In the genomic region with DNA sequence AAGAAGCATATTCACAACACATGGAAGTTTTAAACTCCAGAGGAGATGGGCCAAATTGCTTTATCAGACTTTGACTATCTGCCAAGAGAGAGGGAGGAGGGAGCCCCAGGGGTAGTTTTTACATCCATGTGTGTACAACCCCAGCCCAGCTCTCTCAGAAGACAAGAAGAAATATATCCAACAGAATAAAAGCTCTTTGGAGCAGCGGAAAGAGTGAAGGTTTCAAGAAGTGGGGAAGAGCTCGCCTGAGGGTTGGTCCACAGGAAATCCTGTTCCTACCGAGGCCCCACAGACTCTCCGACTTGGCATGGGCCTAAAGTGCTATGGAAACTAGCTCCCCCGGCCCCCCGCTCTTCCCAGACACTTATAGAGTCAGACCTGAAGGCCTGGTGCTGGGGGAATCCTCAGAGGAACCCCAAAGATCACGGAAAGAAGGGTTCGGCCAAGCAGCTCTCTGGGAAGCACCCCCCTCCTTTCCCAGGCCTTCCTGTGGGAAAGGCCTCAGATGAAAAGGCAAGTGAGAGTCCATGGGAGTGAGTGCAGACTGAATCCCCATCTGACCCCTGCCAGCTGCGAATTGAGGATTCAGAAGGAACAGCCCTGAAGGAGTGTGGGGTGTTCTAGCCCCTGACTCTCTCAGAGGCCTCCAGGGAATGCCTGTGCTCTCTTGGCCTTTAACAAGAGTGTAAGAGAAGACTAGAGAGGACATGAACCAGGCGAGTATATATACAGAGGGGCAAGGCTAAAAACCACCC, we compare ENCODE assay signal across 11 mouse cellular contexts.
DNase-seq lines count a peak whose midpoint lies in the region; ATAC-seq and TF ChIP-seq lines count a peak whose summit lies in the region.
"Had no signal": no experiment of that assay in that cellular context is flagged by ENCODE, and none has a peak within 500 bp of the region (broad histone marks: within the 10 kb centered on the region; RNA-seq: fewer than 3 reads in every experiment).

No protein-coding gene starts in this region.

- TF ChIP-seq CTCF in heart, postnatal 0 days (IDR thresholded peaks at IDR 0.05; ENCODE audit: low read depth), result no peak
- no peak for TF ChIP-seq CTCF in thymus, adult 2 months (IDR thresholded peaks at IDR 0.05; ENCODE audit: borderline replicate concordance, control insufficient read depth, extremely low read depth, insufficient read depth, low read length, poor library complexity)

- peak overlapping the region; percentile 93 for H3K27ac ChIP-seq in kidney, embryonic 15.5 days
- H3K27ac ChIP-seq in heart, postnatal 0 days (ENCODE audit: low read depth), result peak overlapping the region; percentile 71
- H3K27ac ChIP-seq in neural tube, embryonic 15.5 days (replicated peaks), result peak overlapping the region; percentile 39; the same call in 1 of the 2 replicates
- H3K27ac ChIP-seq in thymus, adult 2 months (ENCODE audit: control insufficient read depth, insufficient read depth, low read length), result no peak overlapping the region

- no peak for TF ChIP-seq POLR2A in thymus, adult 2 months (IDR thresholded peaks at IDR 0.05; ENCODE audit: control insufficient read depth, extremely low read depth, insufficient read depth, low read length, poor library complexity)

- whole genome bisulfite sequencing in kidney, embryonic 15.5 days, result 50% methylated on average over 10 of the region's 10 CpGs
- whole genome bisulfite sequencing in heart, postnatal 0 days, result 61% methylated on average over 10 of the region's 10 CpGs
- WGBS in neural tube, embryonic 15.5 days, result 75% methylated on average over 10 of the region's 10 CpGs
- WGBS in thymus, adult 2 months, result 56% methylated on average over 10 of the region's 10 CpGs

- peak; percentile 75 for ATAC-seq in kidney, embryonic 15.5 days (replicated peaks; ENCODE audit: low FRiP score)
- ATAC-seq in heart, postnatal 0 days (ENCODE audit: insufficient read depth, low read depth), result no peak
- ATAC-seq in neural tube, embryonic 15.5 days (ENCODE audit: low FRiP score), result peak; percentile 38; the same call in 1 of the 2 replicates
- ATAC-seq in activated CD4-positive, CD25-positive, alpha-beta regulatory T cell, adult 4 months, result no peak

- H3K4me1 ChIP-seq in kidney, embryonic 15.5 days, result peaks cover 8% of the 10 kb centered on the region
- peaks cover 22% of the 10 kb centered on the region for H3K4me1 ChIP-seq in heart, postnatal 0 days (ENCODE audit: control insufficient read depth, insufficient read depth)
- H3K4me1 ChIP-seq in neural tube, embryonic 15.5 days, result peaks cover 9% of the 10 kb centered on the region
- H3K4me1 ChIP-seq in thymus, adult 2 months (replicated peaks; ENCODE audit: control insufficient read depth, insufficient read depth, low read length), result no peaks in the 10 kb centered on the region

- no peak overlapping the region for H3K4me2 ChIP-seq in kidney, embryonic 15.5 days
- H3K4me2 ChIP-seq in heart, postnatal 0 days (ENCODE audit: low read depth, low read length), result no peak overlapping the region
- H3K4me2 ChIP-seq in neural tube, embryonic 15.5 days, result no peak overlapping the region

- no peak for TF ChIP-seq EP300 in heart, postnatal 0 days (IDR thresholded peaks at IDR 0.05; ENCODE audit: low read depth)

- H3K27me3 ChIP-seq in kidney, embryonic 15.5 days, result no peaks in the 10 kb centered on the region
- no peaks in the 10 kb centered on the region for H3K27me3 ChIP-seq in heart, postnatal 0 days (ENCODE audit: control insufficient read depth, insufficient read depth, low read length)
- no peaks in the 10 kb centered on the region for H3K27me3 ChIP-seq in neural tube, embryonic 15.5 days (replicated peaks)
- no peaks in the 10 kb centered on the region for H3K27me3 ChIP-seq in thymus, adult 2 months (ENCODE audit: control insufficient read depth, insufficient read depth, low read length)

- H3K9ac ChIP-seq in kidney, embryonic 15.5 days, result no peak overlapping the region
- H3K9ac ChIP-seq in heart, postnatal 0 days (replicated peaks; ENCODE audit: low read depth, low read length), result no peak overlapping the region
- no peak overlapping the region for H3K9ac ChIP-seq in neural tube, embryonic 15.5 days (replicated peaks)

- DNase-seq in kidney, adult 11 months, result no peak
- peak; percentile 23 for DNase-seq in heart, adult 8-10 months (ENCODE audit: low spot score)
- DNase-seq in heart, postnatal 0 days (ENCODE audit: low spot score), result no peak
- no peak for DNase-seq in thymus, adult 2 months
- DNase-seq: adrenal gland, adult 8-10 months; cerebellum, adult 11-12 months; right cerebral cortex, adult 18-20 months; thymus, adult 18-20 months had no signal

- H3K9me3 ChIP-seq in kidney, embryonic 15.5 days (replicated peaks), result no peaks in the 10 kb centered on the region
- H3K9me3 ChIP-seq in heart, postnatal 0 days (replicated peaks; ENCODE audit: control insufficient read depth, low read length), result 0 out of 2 replicates have a peak, but pooled peaks cover 3% of the 10 kb centered on the region
- H3K9me3 ChIP-seq in neural tube, embryonic 15.5 days (replicated peaks), result no peaks in the 10 kb centered on the region

- H3K4me3 ChIP-seq in kidney, embryonic 15.5 days (replicated peaks), result no peak overlapping the region
- H3K4me3 ChIP-seq in heart, postnatal 0 days (ENCODE audit: low read depth, low read length), result no peak overlapping the region
- H3K4me3 ChIP-seq in neural tube, embryonic 15.5 days (replicated peaks), result no peak overlapping the region
- no peak overlapping the region for H3K4me3 ChIP-seq in thymus, adult 2 months (ENCODE audit: control insufficient read depth, insufficient read depth, low read length)

- H3K36me3 ChIP-seq in kidney, embryonic 15.5 days, result no peaks in the 10 kb centered on the region
- no peaks in the 10 kb centered on the region for H3K36me3 ChIP-seq in heart, postnatal 0 days (replicated peaks; ENCODE audit: control insufficient read depth, insufficient read depth, low read length)
- no peaks in the 10 kb centered on the region for H3K36me3 ChIP-seq in neural tube, embryonic 15.5 days
- no peaks in the 10 kb centered on the region for H3K36me3 ChIP-seq in thymus, adult 2 months (ENCODE audit: control insufficient read depth, insufficient read depth, low read length)

Comparison
In these comparisons a context has a peak if more than half of its experiments do, and no peak if none do; other contexts are left out.
1. ATAC-seq: peak in kidney, embryonic 15.5 days (single experiment) and neural tube, embryonic 15.5 days (single experiment); none in heart, postnatal 0 days (single experiment) and activated CD4-positive, CD25-positive, alpha-beta regulatory T cell, adult 4 months (single experiment).